Mouse (Mus musculus) liver, postnatal 0 days (tissue): ENCODE data around the gene Selenop.

Experiments
- CTCF ChIP-seq: sonication (generic); IDR thresholded peaks from 2 replicates; pipeline ENCODE4 v1.5.1; 2016; ENCODE audit warnings: antibody characterized with exemption, low read depth
- EP300 ChIP-seq: IDR thresholded peaks from 2 replicates; pipeline ENCODE4 v1.6.1; 2016; ENCODE audit warnings: antibody characterized with exemption, low read depth, mild to moderate bottlenecking

- TF ChIP-seq CTCF, result no peak
- TF ChIP-seq EP300, result no peak
Measured at GRCm38 (mm10) chr15:3233837-3234551, 34.4 kb upstream of the Selenop start.
